Mouse (Mus musculus) stomach, postnatal 0 days (tissue): ENCODE results near the gene Eml2. TPM values are rescaled to one million over a fixed set of nuclear protein-coding genes. Genes with fewer than 3 reads are reported as not detected.

Experiments
- ATAC-seq: fragments of 200-750 bp; cut with Nextera tagmentation; 2 replicates; pipeline ENCODE4 v1.8.0; 2017; ENCODE audit not compliant: low FRiP score, low TSS enrichment
- DNase-seq: peaks from one replicate; pipeline ENCODE4 v3.0.0-alpha.2; 2016; ENCODE audit warnings: low spot score
- H3K27ac ChIP-seq: fragments of 300-500 bp; sonication (generic); replicated peaks from 2 replicates; pipeline ENCODE4 v1.5.1; 2014; ENCODE audit warnings: mild to moderate bottlenecking, control low read depth
- H3K27me3 ChIP-seq: fragments of 300-500 bp; sonication (generic); 2 replicates; pipeline ENCODE4 v1.6.1; 2014; ENCODE audit warnings: low read length; ENCODE audit not compliant: control insufficient read depth, insufficient read depth
- H3K36me3 ChIP-seq: fragments of 300-500 bp; sonication (generic); 2 replicates; pipeline ENCODE4 v1.6.1; 2014; ENCODE audit warnings: low read length, mixed read lengths; ENCODE audit not compliant: control insufficient read depth, insufficient read depth
- H3K4me1 ChIP-seq: fragments of 300-500 bp; sonication (generic); replicated peaks from 2 replicates; pipeline ENCODE4 v1.6.1; 2014; ENCODE audit warnings: antibody characterized with exemption; ENCODE audit not compliant: control insufficient read depth, insufficient read depth
- H3K4me2 ChIP-seq: fragments of 300-500 bp; sonication (generic); replicated peaks from 2 replicates; pipeline ENCODE4 v1.6.1; 2014; ENCODE audit warnings: low read depth, mild to moderate bottlenecking, control low read depth, moderate library complexity
- H3K4me3 ChIP-seq: fragments of 300-500 bp; sonication (generic); 2 replicates; pipeline ENCODE4 v1.5.1; 2014; ENCODE audit warnings: low read depth, low read length, control low read depth
- H3K9ac ChIP-seq: fragments of 300-500 bp; sonication (generic); 2 replicates; pipeline ENCODE4 v1.6.1; 2014; ENCODE audit warnings: mild to moderate bottlenecking, low read length, control low read depth, mixed read lengths
- H3K9me3 ChIP-seq: fragments of 300-500 bp; sonication (generic); 2 replicates; pipeline ENCODE4 v1.6.1; 2016; ENCODE audit warnings: low read length; ENCODE audit not compliant: control insufficient read depth
- CTCF ChIP-seq: IDR thresholded peaks from 2 replicates; pipeline ENCODE4 v1.5.1; 2016; ENCODE audit warnings: antibody characterized with exemption, low read depth, mild to moderate bottlenecking, moderate library complexity
- EP300 ChIP-seq: optimal IDR thresholded peaks from 2 replicates; pipeline ENCODE3; 2016; ENCODE audit warnings: antibody characterized with exemption
- WGBS: fragments of 180-500 bp; shearing (Covaris S2); extraction: QIAGEN DNeasy Blood & Tissue Kit; methylation state at CpG from one replicate; pipeline ENCODE4 v1.1.7; 2014; 5-methylcytosine and 5-hydroxymethylcytosine counted together
- polyA plus RNA-seq: library from polyadenylated mRNA; unstranded; fragments of >200 nt; fragmentation: Nextera tagmentation; extraction: Ambion mirVana; gene quantifications from 2 replicates; pipeline ENCODE4 v1.2.1, GENCODE M21; 2015

Gene Eml2
- 8.4 and 8.8 TPM in 2 replicates for polyA plus RNA-seq

DNA sequence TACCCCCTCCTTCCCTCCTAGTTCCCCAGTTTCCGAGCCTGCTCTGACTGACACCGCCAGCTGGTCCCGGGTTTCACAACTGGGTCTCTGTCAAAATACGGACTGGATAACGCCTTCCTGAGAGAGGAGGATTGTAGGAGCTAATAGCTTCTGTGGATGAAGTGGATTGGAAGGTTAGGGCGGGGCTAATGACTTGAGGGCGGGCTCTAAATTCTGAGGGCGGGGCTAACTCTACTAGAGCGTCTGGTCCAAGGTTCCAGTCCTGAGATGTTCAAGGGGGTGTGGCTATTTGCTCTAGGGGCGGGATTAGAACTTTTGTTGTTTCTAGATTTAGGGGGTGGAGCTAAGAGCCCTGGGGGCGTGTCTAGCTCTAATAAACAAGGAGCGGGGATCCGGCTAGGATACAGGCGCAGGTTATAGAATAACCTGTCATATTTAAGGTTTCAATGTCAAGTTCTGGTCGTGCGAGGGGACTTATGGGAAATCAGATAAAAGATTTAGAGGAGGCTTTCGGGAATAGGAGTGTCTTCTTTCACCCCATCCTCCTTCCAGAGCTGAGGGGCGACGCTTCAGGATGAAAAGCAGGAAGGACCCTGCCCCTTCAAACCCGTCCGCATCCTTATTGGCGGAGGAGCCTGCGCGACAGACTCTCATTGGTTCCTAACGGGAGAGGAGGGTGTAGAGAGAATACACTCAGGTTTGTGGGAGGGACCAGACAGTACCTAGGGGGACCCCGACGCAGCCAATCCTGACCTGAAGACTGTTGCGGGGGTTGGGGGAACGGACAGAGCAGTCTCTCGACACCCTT, at the start of gene Eml2:
Eml2 (plus strand) TSS at position 714 of the 808 bp plus-strand sequence.
- H3K4me2 ChIP-seq: no peak within 1 kb of the TSS
- DNase-seq (peak; percentile 57), ATAC-seq (peak; percentile 43; the same call in 1 of the 2 replicates)

DNA sequence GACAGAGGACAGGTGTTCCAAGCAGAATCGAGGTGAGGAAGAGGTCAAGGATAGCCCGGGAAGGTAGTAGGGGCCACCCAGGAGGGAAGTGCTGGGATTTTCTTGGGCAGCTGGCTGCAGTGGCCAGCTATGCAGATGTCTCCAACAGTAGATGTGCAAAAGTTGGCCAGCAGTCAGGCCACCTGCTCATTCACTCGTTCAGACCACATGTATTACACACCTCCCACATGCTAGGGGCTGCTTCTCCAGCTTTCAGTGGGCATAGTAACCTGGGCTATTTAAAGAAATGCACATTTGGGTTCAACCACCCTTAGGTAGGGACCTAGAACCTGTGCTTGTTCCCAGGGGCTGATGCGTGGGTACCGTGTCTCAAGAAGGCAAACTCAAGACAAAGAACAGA, 48.5 kb upstream of the Eml2 start:
- TF ChIP-seq CTCF (no peak), EP300 (no peak)
- no peak overlapping the region for H3K27ac ChIP-seq
- ATAC-seq (no peak), DNase-seq (no peak)
- H3K4me1 ChIP-seq: 0 out of 2 replicates have a peak, but pooled peaks cover 2% of the 10 kb centered on the region
- no peaks in the 10 kb centered on the region for H3K27me3 ChIP-seq
- H3K4me3 ChIP-seq: no peak overlapping the region
- H3K9me3 ChIP-seq: no peaks in the 10 kb centered on the region
- H3K9ac ChIP-seq: no peak overlapping the region
- H3K4me2 ChIP-seq: no peak overlapping the region
- 75% methylated on average over 5 of the region's 5 CpGs for WGBS
- peaks cover 4% of the 10 kb centered on the region; the same call in 1 of the 2 replicates for H3K36me3 ChIP-seq

More for the DNA sequence above, at the start of gene Eml2:
- Histone ChIP-seq H3K9ac (no peak within 1 kb of the TSS), H3K4me3 (no peak within 1 kb of the TSS), H3K27ac (no peak within 1 kb of the TSS), H3K36me3 (no peaks in the 10 kb centered on the region), H3K9me3 (no peaks in the 10 kb centered on the region), H3K4me1 (no peaks in the 10 kb centered on the region), H3K27me3 (peaks cover 20% of the 10 kb centered on the region)
- 3% methylated on average over 30 of the region's 30 CpGs for WGBS
- TF ChIP-seq EP300 (no peak), CTCF (no peak)

- H3K9ac ChIP-seq: no peak overlapping the region
- WGBS: 86% methylated on average over 5 of the region's 5 CpGs
- no peaks in the 10 kb centered on the region for H3K9me3 ChIP-seq
- ATAC-seq (no peak), DNase-seq (no peak)
- H3K27me3 ChIP-seq: no peaks in the 10 kb centered on the region
- TF ChIP-seq CTCF (no peak), EP300 (no peak)
- H3K27ac ChIP-seq: no peak overlapping the region
- H3K4me2 ChIP-seq: no peak overlapping the region
- peaks cover 4% of the 10 kb centered on the region; the same call in 1 of the 2 replicates for H3K36me3 ChIP-seq
- 0 out of 2 replicates have a peak, but pooled peaks cover 2% of the 10 kb centered on the region for H3K4me1 ChIP-seq
- H3K4me3 ChIP-seq: no peak overlapping the region
Measured at GRCm38 (mm10) chr7:19129396-19129795, 46.8 kb upstream of the Eml2 start.

DNA sequence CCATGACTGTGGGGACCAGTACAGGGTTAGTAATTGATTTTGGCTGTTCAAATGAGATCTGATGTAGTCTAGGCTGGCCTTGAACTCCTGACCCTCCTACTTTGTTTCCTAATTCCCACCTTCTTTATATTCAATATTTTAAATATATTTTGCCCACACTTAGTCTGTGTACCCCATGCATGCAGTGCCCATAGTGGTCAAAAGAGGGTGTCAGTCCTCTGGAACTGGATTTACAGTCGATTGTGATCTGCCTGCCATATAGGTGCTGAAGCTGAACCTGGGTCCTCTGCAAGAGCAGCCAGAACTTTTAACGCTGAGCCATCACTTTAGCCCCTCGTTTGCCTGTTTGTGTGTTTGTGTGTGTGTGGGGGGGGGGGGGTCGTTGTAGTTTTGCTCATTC, 45.6 kb upstream of the Eml2 start:
- peak overlapping the region; percentile 48 for H3K4me2 ChIP-seq
- no peak for DNase-seq
- ATAC-seq: no peak
- TF ChIP-seq EP300: no peak
- TF ChIP-seq CTCF: peak; percentile 49
- H3K36me3 ChIP-seq: peaks cover 4% of the 10 kb centered on the region
- no peaks in the 10 kb centered on the region for H3K27me3 ChIP-seq
- no peaks in the 10 kb centered on the region for H3K9me3 ChIP-seq
- peak overlapping the region; percentile 24; the same call in 1 of the 2 replicates for H3K9ac ChIP-seq
- peak overlapping the region; percentile 17; the same call in 1 of the 2 replicates for H3K4me3 ChIP-seq
- H3K4me1 ChIP-seq: 0 out of 2 replicates have a peak, but pooled peaks cover 2% of the 10 kb centered on the region
- peak overlapping the region; percentile 71 for H3K27ac ChIP-seq
- WGBS: 15% methylated on average over 4 of the region's 4 CpGs

GRCm38 (mm10) chr7:19131324-19131848, 44.8 kb upstream of the Eml2 start:
- ATAC-seq: peak; percentile 99
- Histone ChIP-seq H3K4me2 (peak overlapping the region; percentile 69), H3K9me3 (no peaks in the 10 kb centered on the region), H3K36me3 (peaks cover 4% of the 10 kb centered on the region), H3K9ac (peak overlapping the region; percentile 52), H3K27ac (peak overlapping the region; percentile 71), H3K4me3 (peak overlapping the region; percentile 42), H3K4me1 (0 out of 2 replicates have a peak, but pooled peaks cover 2% of the 10 kb centered on the region), H3K27me3 (no peaks in the 10 kb centered on the region)
- TF ChIP-seq CTCF (peak; percentile 91), EP300 (no peak)
- whole genome bisulfite sequencing: under 1% methylated on average over 36 of the region's 39 CpGs
- peak; percentile 99 for DNase-seq
